Mouse (Mus musculus): Measurements from ENCODE around the gene Esp1.
"Not testable (repeated sequence)": the region's sequence is repeated elsewhere in the genome, so short reads cannot be mapped to it uniquely, and the experiment has no call there.

Esp1 gene

GRCm38 (mm10) chr17:40726820-40727219 is at the start of gene Esp1:
TSS of gene Esp1 (plus strand) at chr17:40727120.
- no peak for DNase-seq (ENCODE audit: low read depth, low spot score)

- DNase-seq (ENCODE audit: low read depth, low spot score), result no peak
Observed at GRCm38 (mm10) chr17:40716273-40716672, 10.6 kb upstream of the Esp1 start.

DNA sequence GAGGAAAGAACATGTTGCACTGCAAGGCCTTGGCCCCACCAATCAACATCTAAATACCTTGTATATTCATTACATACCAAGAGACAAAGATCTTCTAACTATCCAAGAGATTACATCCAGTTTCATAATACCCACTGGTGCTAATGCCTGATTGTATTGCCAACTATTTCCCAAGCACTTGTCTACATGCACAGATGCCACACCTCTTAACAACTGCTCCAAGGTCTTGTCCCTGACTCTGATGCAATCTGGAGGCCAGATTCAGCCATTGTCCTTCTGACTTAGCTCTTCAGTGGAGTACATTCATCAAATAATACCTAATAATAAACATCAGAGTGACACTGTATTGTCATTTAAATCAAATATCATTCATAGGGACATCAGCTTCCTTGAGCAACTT is 9.9 kb upstream of the Esp1 start:
- not testable (repeated sequence) for DNase-seq (ENCODE audit: low read depth, low spot score)

DNA sequence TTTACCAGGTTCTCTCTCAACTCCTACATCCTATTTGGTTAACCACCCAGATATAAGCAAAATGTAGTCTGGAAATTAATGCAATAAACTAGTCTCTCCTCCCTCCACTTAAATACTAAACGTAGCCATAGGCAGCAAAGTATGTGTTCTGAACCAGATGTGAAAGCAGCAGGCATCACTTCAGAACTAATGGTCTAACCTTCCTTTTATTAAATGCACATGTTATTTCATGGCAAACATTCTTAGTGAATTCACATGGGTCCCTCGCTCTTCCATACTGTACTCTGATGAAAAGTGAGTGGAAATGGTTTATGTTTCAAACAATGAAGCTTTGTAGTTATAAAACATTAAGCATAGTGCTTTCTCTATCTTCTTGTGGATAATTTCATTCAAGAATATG is 4.4 kb downstream of the Esp1 start:
- DNase-seq (ENCODE audit: low read depth, low spot score), result no peak

- no peak for DNase-seq (ENCODE audit: low read depth, low spot score)
Observed at GRCm38 (mm10) chr17:40731724-40732123, 4.8 kb downstream of the Esp1 start.

DNA sequence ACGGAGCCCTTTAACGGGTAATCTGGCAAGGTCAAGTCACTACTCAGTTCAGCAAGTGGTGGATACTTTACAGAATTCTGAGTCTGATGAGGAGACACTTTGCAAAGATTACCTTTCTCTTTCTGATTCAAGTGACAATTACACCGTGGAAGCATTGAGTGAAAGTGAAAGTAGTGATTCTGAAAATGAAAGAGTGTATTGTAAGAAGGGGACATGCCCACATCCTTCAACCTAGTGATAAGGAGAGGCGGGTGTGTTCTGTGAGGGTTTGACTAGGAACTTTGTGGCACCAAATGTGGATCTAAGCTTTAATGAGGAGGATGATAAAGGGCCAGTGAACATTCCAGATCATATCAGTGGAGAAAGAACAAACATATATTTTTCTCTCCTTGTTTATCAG is 36.7 kb downstream of the Esp1 start:
- DNase-seq (ENCODE audit: low read depth, low spot score), result no peak

- DNase-seq (ENCODE audit: low read depth, low spot score), result no peak
Observed at GRCm38 (mm10) chr17:40767120-40767519, 40.2 kb downstream of the Esp1 start.

All from ZHBTc4 (cell line).